Mouse (Mus musculus) G1E (cell line): ENCODE measurements around the gene Creb5.

Experiments
- CTCF ChIP-seq: IDR thresholded peaks from 2 replicates; pipeline ENCODE4 v1.5.1; 2012; ENCODE audit warnings: low read depth, low read length, inconsistent platforms, mixed read lengths
- GATA2 ChIP-seq: IDR thresholded peaks from 2 replicates; pipeline ENCODE4 v1.6.1; 2012; ENCODE audit warnings: low read depth, low read length, inconsistent platforms, borderline replicate concordance
- POLR2AphosphoS5 ChIP-seq: IDR thresholded peaks from 2 replicates; pipeline ENCODE4 v1.6.1; 2012; ENCODE audit warnings: low read depth, low read length, inconsistent platforms; ENCODE audit not compliant: insufficient replicate concordance
- TAL1 ChIP-seq: conservative IDR thresholded peaks from 2 replicates; pipeline ENCODE4 v1.6.1; 2012; ENCODE audit warnings: low read depth, low read length, inconsistent platforms, mixed read lengths

GRCm38 (mm10) chr6:53707795-53708194 is 420.7 kb downstream of the Creb5 start:
- no peak for TF ChIP-seq POLR2AphosphoS5
- TF ChIP-seq TAL1, result no peak
- no peak for TF ChIP-seq CTCF
- TF ChIP-seq GATA2, result no peak
